Mouse (Mus musculus): Measurements from ENCODE around the gene Ctnnd2.

- no peak for TF ChIP-seq CTCF (IDR thresholded peaks at IDR 0.05; ENCODE audit: insufficient read depth, low read length)
- no peak for TF ChIP-seq POLR2A (IDR thresholded peaks at IDR 0.05; ENCODE audit: borderline replicate concordance, extremely low read depth, low read depth, low read length)
Observed at GRCm38 (mm10) chr15:30457541-30458250, 285.3 kb downstream of the Ctnnd2 start.

All from lung, adult 2 months (tissue).